Mouse (Mus musculus) stomach, embryonic 15.5 days (tissue): ENCODE measurements at regions not wholly inside any gene's neighbourhood (a gene's known extent, or its start where the extent isn't known, plus 50 kb on each side); places are given as distances from the start of the nearest gene placed in this dataset.

Experiments used
- ATAC-seq: fragments of 200-750 bp; cut with Nextera tagmentation; 2 replicates; pipeline ENCODE4 v1.8.0; 2017; ENCODE audit warnings: low read depth, moderate number of reproducible peaks, moderate TSS enrichment; ENCODE audit not compliant: insufficient read depth, low FRiP score
- H3K27ac ChIP-seq: fragments of 300-500 bp; sonication (generic); 2 replicates; pipeline ENCODE4 v1.5.1; 2015; ENCODE audit warnings: mild to moderate bottlenecking, inconsistent platforms
- H3K27me3 ChIP-seq: fragments of 300-500 bp; sonication (generic); replicated peaks from 2 replicates; pipeline ENCODE4 v1.6.1; 2015; ENCODE audit warnings: inconsistent platforms
- H3K36me3 ChIP-seq: fragments of 300-500 bp; sonication (generic); 2 replicates; pipeline ENCODE4 v1.6.1; 2015; ENCODE audit warnings: inconsistent platforms
- H3K4me1 ChIP-seq: fragments of 300-500 bp; sonication (generic); 2 replicates; pipeline ENCODE4 v1.6.1; 2015; ENCODE audit warnings: inconsistent platforms
- H3K4me2 ChIP-seq: fragments of 300-500 bp; sonication (generic); 2 replicates; pipeline ENCODE4 v1.6.1; 2015; ENCODE audit warnings: mild to moderate bottlenecking, inconsistent platforms
- H3K4me3 ChIP-seq: fragments of 300-500 bp; sonication (generic); replicated peaks from 2 replicates; pipeline ENCODE4 v1.5.1; 2015; ENCODE audit warnings: inconsistent platforms
- H3K9ac ChIP-seq: fragments of 300-500 bp; sonication (generic); 2 replicates; pipeline ENCODE4 v1.6.1; 2015; ENCODE audit warnings: inconsistent platforms
- H3K9me3 ChIP-seq: fragments of 300-500 bp; sonication (generic); 2 replicates; pipeline ENCODE4 v1.6.1; 2016; ENCODE audit warnings: inconsistent platforms
- WGBS: fragments of 180-500 bp; shearing (Covaris S2); methylation state at CpG from one replicate; pipeline ENCODE4 v1.1.7; 2015; 5-methylcytosine and 5-hydroxymethylcytosine counted together

- Histone ChIP-seq H3K4me2 (no peak overlapping the region), H3K27me3 (no peaks in the 10 kb centered on the region), H3K4me1 (no peaks in the 10 kb centered on the region), H3K9ac (no peak overlapping the region), H3K9me3 (no peaks in the 10 kb centered on the region), H3K27ac (no peak overlapping the region), H3K36me3 (no peaks in the 10 kb centered on the region), H3K4me3 (no peak overlapping the region)
- WGBS, result 90% methylated on average over 3 of the region's 3 CpGs
- ATAC-seq, result peak; percentile 53; the same call in 1 of the 2 replicates
These were observed 310.2 kb downstream of the Tbc1d1 start for GRCm38 (mm10) chr5:64466320-64466719.

- WGBS, result 77% methylated on average over 3 of the region's 3 CpGs
- no peak overlapping the region for H3K4me3 ChIP-seq
- H3K36me3 ChIP-seq, result no peaks in the 10 kb centered on the region
- H3K4me1 ChIP-seq, result no peaks in the 10 kb centered on the region
- ATAC-seq, result no peak
- no peaks in the 10 kb centered on the region for H3K9me3 ChIP-seq
- H3K9ac ChIP-seq, result no peak overlapping the region
- no peak overlapping the region for H3K4me2 ChIP-seq
- no peak overlapping the region for H3K27ac ChIP-seq
- no peaks in the 10 kb centered on the region for H3K27me3 ChIP-seq
These were observed 311.8 kb downstream of the Tbc1d1 start for GRCm38 (mm10) chr5:64467856-64468255.

DNA sequence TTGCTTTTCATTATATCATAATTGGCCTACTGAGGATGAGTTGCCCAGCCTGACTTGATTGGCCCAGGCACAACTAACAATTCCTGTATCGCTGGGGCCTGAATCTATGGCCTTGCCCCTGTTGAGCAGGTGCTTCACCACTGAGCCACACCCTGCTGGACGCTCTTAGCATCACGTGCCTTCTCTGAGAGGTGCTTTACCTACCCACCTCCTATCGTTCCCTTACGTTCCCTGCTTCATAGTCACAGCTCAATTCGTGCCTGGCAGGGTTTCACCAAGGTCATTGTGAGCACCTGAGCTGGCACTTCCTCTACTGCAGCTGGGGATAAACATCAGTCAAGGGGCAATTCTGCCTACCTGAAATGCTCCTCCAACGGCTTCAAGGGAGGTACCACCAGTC, 312.2 kb downstream of the Tbc1d1 start:
- WGBS, result 79% methylated on average over 7 of the region's 7 CpGs

DNA sequence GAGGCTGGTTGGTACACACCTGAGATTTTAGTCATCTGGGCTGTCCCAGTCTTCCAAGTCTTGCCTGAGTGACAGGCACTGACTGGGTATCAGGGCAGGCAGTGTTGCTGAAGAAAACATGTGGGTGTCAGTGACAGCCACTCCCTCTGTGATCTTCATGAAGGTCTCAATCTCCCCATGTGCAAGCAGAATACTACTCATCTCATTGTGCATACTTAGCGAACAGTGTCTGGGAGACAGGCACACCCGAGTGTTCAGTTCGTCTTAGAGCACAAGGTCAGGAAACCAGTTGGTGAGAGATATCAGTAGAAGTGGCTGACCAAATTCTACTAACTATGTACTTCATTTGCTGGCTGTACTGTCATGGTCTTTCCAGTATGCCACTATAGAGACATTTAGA, 315.9 kb downstream of the Tbc1d1 start:
- Histone ChIP-seq H3K36me3 (no peaks in the 10 kb centered on the region), H3K4me1 (no peaks in the 10 kb centered on the region), H3K4me3 (no peak overlapping the region), H3K9ac (no peak overlapping the region), H3K27ac (no peak overlapping the region), H3K4me2 (no peak overlapping the region), H3K9me3 (no peaks in the 10 kb centered on the region), H3K27me3 (no peaks in the 10 kb centered on the region)
- no peak for ATAC-seq
- 71% methylated on average over 3 of the region's 3 CpGs for WGBS

More for the DNA sequence above, 312.2 kb downstream of the Tbc1d1 start:
- H3K27ac ChIP-seq, result no peak overlapping the region
- no peaks in the 10 kb centered on the region for H3K36me3 ChIP-seq
- H3K4me2 ChIP-seq, result no peak overlapping the region
- no peaks in the 10 kb centered on the region for H3K9me3 ChIP-seq
- H3K27me3 ChIP-seq, result no peaks in the 10 kb centered on the region
- H3K4me1 ChIP-seq, result no peaks in the 10 kb centered on the region
- H3K9ac ChIP-seq, result no peak overlapping the region
- no peak for ATAC-seq
- H3K4me3 ChIP-seq, result no peak overlapping the region

- H3K4me1 ChIP-seq, result no peaks in the 10 kb centered on the region
- H3K4me2 ChIP-seq, result no peak overlapping the region
- WGBS, result 69% methylated on average over 10 of the region's 10 CpGs
- no peaks in the 10 kb centered on the region for H3K27me3 ChIP-seq
- no peak overlapping the region for H3K9ac ChIP-seq
- H3K4me3 ChIP-seq, result no peak overlapping the region
- no peak for ATAC-seq
- H3K9me3 ChIP-seq, result no peaks in the 10 kb centered on the region
- no peaks in the 10 kb centered on the region for H3K36me3 ChIP-seq
- H3K27ac ChIP-seq, result no peak overlapping the region
These were observed 316.3 kb downstream of the Tbc1d1 start for GRCm38 (mm10) chr5:64472415-64472814.

- Histone ChIP-seq H3K4me1 (0 out of 2 replicates have a peak, but pooled peaks cover 3% of the 10 kb centered on the region), H3K9ac (no peak overlapping the region), H3K4me3 (no peak overlapping the region), H3K4me2 (no peak overlapping the region), H3K36me3 (no peaks in the 10 kb centered on the region), H3K9me3 (no peaks in the 10 kb centered on the region), H3K27ac (no peak overlapping the region), H3K27me3 (no peaks in the 10 kb centered on the region)
- ATAC-seq, result no peak
- whole genome bisulfite sequencing, result 90% methylated on average over 1 of the region's 1 CpGs
These were observed 318.8 kb downstream of the Tbc1d1 start for GRCm38 (mm10) chr5:64474868-64475267.

DNA sequence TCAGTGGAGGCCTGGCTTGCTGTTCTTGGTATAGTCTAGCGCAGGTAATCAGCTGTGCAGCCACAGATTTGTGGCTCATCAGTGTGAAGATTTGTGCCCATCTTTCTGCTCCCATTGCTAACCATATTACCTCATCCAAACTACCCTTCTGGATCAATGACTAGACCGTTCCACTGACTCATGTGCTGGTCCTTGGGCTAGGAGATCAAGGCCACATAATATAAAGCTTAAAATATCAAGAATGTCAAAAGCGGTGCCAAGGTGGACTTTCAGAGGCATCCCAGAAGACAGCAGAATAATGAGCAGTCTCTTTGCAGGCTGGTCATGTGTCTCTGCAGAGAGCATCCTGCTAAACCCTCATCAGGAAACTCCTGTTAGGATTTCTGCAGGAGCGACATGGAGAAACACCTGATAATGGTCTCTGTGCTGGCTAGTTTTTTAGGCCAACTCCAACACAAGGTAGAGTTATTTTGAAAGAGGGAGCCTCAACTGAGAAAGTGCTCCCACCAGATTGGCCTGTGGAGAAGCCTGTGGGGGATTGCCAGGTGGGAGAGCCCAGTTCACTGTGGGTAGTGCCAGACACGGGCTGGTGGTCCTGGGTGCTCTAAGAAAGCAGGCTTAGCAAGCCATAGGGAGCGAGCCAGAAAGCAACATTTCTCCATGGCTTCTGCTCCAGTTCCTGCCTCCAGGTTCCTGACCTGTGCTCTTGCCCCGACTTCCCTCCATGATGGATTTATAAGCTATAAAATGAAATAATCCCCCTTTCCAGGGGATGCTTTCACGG, 319.8 kb downstream of the Tbc1d1 start:
- no peak overlapping the region for H3K27ac ChIP-seq
- H3K4me1 ChIP-seq, result 0 out of 2 replicates have a peak, but pooled peaks cover 3% of the 10 kb centered on the region
- no peak overlapping the region for H3K4me2 ChIP-seq
- H3K36me3 ChIP-seq, result no peaks in the 10 kb centered on the region
- no peaks in the 10 kb centered on the region for H3K9me3 ChIP-seq
- H3K4me3 ChIP-seq, result no peak overlapping the region
- ATAC-seq, result no peak
- WGBS, result 74% methylated on average over 8 of the region's 8 CpGs
- H3K9ac ChIP-seq, result no peak overlapping the region
- H3K27me3 ChIP-seq, result no peaks in the 10 kb centered on the region

DNA sequence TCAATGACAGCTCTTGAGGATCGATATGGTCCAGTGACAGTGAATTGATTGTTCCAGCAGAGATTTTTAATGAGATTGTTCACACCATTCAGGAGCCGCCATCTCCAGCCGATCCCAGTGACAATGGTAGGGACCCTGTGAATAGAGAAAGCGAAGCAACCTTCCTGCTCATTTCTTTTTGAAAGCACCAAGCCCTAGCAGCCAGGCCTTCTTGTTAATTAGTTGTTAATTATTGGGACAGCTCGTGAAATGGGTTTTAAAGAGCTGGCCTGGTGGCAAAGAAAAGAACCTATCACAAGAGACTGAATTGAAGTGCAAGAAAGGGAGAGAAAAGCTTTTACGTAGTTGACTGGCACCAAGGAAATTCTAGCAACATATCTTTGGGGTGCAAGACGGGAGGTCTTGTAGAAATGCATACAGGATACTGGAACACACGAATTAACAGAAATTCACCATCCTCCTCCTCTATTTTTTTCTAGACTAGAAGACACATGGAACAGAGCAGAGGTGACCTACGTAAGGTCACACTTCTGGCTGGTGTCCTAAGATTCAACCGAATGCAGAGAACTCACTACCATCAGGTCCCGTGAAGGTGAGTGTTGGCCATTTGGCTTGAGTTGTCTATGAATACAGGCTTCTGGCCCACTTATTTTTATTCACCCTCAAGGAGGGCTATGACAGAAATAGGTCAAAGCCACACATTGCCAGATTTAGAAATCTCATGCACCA, 320.7 kb downstream of the Tbc1d1 start:
- 81% methylated on average over 11 of the region's 11 CpGs for WGBS

GRCm38 (mm10) chr5:64478143-64478542, 322.0 kb downstream of the Tbc1d1 start:
- Histone ChIP-seq H3K4me1 (0 out of 2 replicates have a peak, but pooled peaks cover 3% of the 10 kb centered on the region), H3K9ac (no peak overlapping the region), H3K27ac (no peak overlapping the region), H3K4me2 (no peak overlapping the region), H3K9me3 (no peaks in the 10 kb centered on the region), H3K36me3 (no peaks in the 10 kb centered on the region), H3K27me3 (no peaks in the 10 kb centered on the region), H3K4me3 (no peak overlapping the region)
- WGBS, result 85% methylated on average over 13 of the region's 13 CpGs
- no peak for ATAC-seq

More for the DNA sequence above, 320.7 kb downstream of the Tbc1d1 start:
- no peak for ATAC-seq
- H3K9me3 ChIP-seq, result no peaks in the 10 kb centered on the region
- 0 out of 2 replicates have a peak, but pooled peaks cover 3% of the 10 kb centered on the region for H3K4me1 ChIP-seq
- no peak overlapping the region for H3K4me3 ChIP-seq
- no peaks in the 10 kb centered on the region for H3K36me3 ChIP-seq
- H3K27ac ChIP-seq, result no peak overlapping the region
- H3K9ac ChIP-seq, result no peak overlapping the region
- H3K27me3 ChIP-seq, result no peaks in the 10 kb centered on the region
- H3K4me2 ChIP-seq, result no peak overlapping the region

DNA sequence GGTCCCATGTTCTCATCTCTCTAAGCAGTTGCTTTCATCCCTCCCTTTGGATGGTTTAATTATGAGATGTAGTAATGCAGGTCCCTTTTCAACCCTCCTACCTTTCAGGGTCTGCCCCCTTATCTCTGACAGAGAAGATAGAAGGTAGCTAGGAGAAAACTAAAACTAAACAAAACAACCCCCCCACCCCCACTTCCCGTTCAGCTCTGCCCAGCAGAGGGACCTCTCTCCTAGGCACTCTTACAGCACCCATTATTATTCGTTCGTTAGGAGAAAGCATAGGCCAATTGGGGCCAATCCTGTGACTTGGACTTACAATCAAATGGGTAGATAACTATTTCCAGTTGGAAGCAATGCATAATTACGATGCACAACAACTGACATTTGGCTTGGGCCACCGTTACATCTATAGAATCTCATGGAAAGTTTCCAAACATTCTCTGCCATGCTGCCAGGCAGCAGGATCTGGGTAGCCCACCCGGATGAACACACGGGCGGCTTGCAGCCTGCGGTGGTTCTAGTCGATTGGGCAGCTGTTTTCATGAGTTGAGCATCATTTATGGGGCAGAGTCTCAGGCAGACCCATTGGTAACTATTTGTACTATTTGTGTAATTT, 322.6 kb downstream of the Tbc1d1 start:
- ATAC-seq, result no peak
- 72% methylated on average over 10 of the region's 10 CpGs for WGBS
- H3K27ac ChIP-seq, result no peak overlapping the region

DNA sequence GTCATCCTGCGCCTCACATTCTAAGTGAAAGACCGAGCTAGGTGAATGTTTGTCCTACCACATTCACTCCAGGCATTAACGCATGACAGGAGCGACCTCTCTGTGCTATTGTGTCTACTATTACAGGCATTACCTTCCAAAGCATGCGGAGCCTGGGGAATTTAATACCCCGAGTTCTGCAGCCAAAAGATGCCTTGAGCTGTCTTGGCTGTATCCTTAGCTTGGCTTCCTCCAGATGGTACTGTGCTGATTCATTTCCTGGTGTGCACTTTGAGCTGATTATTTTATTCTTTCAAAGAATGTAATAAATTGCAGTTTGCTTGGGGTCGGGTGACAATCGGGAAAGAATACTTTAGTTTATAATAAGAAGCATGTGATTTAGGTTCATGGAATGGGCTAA, 323.2 kb downstream of the Tbc1d1 start:
- Histone ChIP-seq H3K4me2 (no peak overlapping the region), H3K9ac (no peak overlapping the region), H3K27me3 (no peaks in the 10 kb centered on the region), H3K4me3 (no peak overlapping the region), H3K4me1 (0 out of 2 replicates have a peak, but pooled peaks cover 3% of the 10 kb centered on the region), H3K9me3 (no peaks in the 10 kb centered on the region), H3K36me3 (no peaks in the 10 kb centered on the region), H3K27ac (no peak overlapping the region)
- no peak for ATAC-seq
- 43% methylated on average over 8 of the region's 8 CpGs for WGBS

More for the DNA sequence above, 322.6 kb downstream of the Tbc1d1 start:
- H3K4me3 ChIP-seq, result no peak overlapping the region
- no peaks in the 10 kb centered on the region for H3K27me3 ChIP-seq
- no peak overlapping the region for H3K9ac ChIP-seq
- no peaks in the 10 kb centered on the region for H3K36me3 ChIP-seq
- 0 out of 2 replicates have a peak, but pooled peaks cover 3% of the 10 kb centered on the region for H3K4me1 ChIP-seq
- H3K4me2 ChIP-seq, result no peak overlapping the region
- no peaks in the 10 kb centered on the region for H3K9me3 ChIP-seq

GRCm38 (mm10) chr5:64485043-64485442, 318.1 kb upstream of the Klf3 start:
- no peak overlapping the region for H3K9ac ChIP-seq
- ATAC-seq, result no peak
- H3K4me1 ChIP-seq, result no peaks in the 10 kb centered on the region
- H3K9me3 ChIP-seq, result no peaks in the 10 kb centered on the region
- H3K4me3 ChIP-seq, result no peak overlapping the region
- H3K27ac ChIP-seq, result no peak overlapping the region
- no peaks in the 10 kb centered on the region for H3K27me3 ChIP-seq
- no peaks in the 10 kb centered on the region for H3K36me3 ChIP-seq
- 94% methylated on average over 3 of the region's 3 CpGs for WGBS
- no peak overlapping the region for H3K4me2 ChIP-seq
